Mouse (Mus musculus): ENCODE measurements around the gene Gm10961.

The Gm10961 gene

DNA sequence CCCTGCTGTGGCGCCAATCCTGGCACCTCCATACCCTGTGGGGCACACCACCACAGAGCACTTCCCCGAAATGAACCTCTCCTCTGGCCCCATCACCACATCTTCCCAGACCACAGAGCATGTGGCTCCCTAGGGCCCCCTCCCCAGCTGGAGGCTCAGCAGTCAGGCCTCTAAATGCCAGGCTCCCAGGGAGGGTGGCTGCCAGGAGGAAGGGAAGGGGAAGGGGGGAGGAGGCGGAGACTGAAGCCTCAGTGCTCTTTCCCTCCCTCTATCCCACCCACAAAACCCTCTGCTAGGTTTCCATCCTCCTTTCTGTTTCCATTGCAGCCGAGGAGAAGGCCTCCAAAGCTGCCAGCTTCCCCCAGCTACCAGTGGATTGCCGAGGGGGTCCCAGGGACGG is 31.0 kb upstream of the Gm10961 start:
- TF ChIP-seq GATA4 (IDR thresholded peaks at IDR 0.05; ENCODE audit: insufficient replicate concordance, low read length): no peak

DNA sequence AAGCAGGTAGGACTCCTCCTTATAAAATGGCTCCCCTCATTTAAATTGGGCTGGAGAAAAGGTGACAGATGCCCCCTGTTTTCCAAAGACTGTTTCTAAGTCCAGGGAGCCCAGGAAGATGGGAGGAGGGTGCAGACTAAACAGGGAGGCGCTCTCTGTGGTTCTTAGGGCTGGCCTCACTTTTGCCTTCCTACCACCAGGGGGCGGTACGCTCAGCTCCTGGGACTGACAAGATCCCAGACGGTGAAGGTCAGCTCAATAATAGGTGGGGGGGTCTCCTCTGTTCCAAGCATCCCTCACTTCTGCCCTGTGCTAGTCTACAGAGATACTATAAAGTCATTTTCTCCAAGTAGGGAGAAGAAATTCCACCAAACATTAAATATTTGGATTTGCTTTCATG is 25.8 kb upstream of the Gm10961 start:
- TF ChIP-seq GATA4 (IDR thresholded peaks at IDR 0.05; ENCODE audit: insufficient replicate concordance, low read length): no peak

DNA sequence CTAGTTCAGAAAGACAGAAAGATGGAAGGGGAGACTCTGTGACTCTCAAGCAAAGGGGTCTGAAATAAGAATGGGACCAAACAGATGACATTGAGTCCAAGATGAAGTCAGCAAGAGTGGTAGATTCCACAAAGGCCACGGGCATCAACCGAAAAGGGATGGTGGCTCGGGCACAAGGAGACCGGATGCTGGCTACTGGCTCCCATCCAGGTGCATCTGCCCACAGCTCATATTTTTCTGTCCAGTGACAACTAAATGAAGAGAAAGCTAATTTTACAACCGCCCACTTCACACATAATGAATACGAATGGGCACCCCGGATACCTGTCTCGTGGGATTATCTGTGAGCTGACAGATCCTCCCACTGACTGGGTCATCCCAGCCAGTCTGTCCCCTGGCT is 23.9 kb upstream of the Gm10961 start:
- TF ChIP-seq GATA4 (IDR thresholded peaks at IDR 0.05; ENCODE audit: insufficient replicate concordance, low read length): no peak

DNA sequence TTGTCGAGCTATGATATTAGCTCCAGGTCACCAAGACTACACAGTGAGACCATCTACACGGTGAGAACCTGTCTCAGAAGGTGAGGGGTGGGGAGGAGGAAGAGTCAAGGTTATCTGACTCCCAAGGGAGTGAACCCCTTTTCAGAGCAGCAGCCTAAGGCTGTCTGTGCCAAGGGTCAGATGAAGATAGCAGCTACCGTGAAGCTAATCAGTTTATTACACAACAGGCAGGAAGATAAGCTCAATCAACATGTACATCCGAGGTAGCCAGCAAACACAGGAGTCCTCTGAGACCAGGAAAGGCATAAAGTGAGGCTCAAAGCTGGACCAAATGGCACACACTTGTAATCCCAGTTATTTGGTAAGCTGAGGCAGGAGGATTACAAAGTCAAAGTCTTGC is 22.3 kb upstream of the Gm10961 start:
- peak; percentile 99 for TF ChIP-seq GATA4 (IDR thresholded peaks at IDR 0.05; ENCODE audit: insufficient replicate concordance, low read length)

DNA sequence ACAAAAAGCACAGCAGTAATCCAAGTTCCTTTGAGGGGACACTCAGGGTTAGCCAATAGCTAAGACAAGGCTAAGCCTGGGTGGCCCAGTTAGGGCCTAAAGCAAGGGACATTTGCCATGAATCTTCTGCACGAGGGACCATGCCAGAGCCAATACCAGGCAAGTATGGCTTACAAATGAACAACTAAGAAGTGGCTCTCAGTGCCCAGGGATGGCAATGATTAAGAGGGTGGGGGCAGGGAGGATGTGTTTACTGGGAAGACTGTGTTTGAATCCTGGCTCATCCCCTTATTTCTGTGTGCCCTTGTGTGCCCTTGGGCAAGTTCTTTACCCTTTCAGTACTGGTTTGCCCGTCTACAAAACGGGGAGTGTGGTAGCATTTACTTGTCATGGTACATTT is 21.7 kb upstream of the Gm10961 start:
- TF ChIP-seq GATA4 (IDR thresholded peaks at IDR 0.05; ENCODE audit: insufficient replicate concordance, low read length): no peak

DNA sequence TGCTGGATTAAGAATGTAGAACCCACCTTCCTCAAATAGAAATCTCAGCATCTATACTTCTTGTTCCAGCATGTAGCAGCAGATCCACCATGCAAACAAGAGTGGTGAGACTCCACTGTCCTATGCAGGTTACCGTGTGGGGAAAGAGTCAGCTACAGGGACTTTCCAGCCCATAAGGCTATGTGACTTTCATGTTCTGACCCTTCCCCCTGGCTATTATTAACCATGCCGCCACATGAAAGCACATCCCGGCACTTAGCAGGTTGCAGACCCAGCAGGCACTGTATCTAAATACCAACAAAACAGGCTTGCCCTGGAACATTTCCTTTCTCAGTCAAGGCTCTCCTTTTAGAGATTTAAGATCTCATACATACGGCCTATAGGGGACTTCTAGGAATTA is 19.7 kb upstream of the Gm10961 start:
- no peak for TF ChIP-seq GATA4 (IDR thresholded peaks at IDR 0.05; ENCODE audit: insufficient replicate concordance, low read length)

DNA sequence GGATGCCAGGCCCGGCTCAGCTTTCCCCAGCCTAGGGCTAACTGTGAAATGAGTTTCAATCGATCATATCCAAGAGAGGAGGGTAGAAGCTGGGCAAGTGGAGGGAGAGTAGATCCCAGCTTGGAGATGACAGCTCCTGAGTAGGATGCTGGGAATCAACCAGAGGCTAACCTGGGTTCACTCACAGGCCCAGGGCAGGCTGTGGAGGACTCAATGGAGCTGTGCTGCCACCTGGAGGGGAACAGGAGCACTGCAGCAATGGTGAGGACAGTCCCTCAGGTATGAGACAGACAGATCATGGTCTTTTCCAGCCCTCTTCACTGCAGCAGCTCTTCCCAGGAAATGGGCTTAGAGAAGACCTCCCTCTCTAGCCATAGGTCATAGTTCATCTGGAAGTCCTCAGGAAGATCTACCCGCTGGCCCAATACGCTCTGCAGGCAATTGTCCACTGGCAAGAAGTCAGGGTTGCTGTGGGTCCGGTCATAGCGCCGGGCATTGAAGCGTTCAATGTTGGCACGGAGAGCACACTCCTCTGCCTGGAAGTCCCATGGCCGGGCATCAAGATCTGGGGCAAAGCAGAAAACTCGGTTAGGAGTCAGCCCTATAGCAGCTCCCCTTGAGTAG is 18.1 kb upstream of the Gm10961 start:
- no peak for TF ChIP-seq GATA4 (IDR thresholded peaks at IDR 0.05; ENCODE audit: insufficient replicate concordance, low read length)

DNA sequence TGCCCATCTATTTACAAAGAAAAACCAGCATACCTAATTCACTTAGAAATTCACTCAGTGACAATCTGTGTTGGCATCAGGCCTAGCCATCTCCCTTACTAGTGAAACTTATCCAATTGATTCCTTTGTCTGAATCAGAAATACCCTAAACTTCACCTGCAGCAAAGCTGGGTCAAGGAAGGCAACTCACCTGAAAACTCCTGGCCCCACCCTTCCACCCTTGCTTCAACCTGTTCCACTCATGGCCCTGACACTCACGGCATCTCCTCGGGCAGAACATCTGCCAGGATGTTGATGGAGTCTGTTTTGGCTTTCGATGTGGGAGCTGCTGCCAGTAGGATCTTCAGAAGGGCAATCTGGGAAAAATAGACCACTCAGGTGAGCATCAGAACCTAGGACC is 13.3 kb upstream of the Gm10961 start:
- no peak for TF ChIP-seq GATA4 (IDR thresholded peaks at IDR 0.05; ENCODE audit: insufficient replicate concordance, low read length)

DNA sequence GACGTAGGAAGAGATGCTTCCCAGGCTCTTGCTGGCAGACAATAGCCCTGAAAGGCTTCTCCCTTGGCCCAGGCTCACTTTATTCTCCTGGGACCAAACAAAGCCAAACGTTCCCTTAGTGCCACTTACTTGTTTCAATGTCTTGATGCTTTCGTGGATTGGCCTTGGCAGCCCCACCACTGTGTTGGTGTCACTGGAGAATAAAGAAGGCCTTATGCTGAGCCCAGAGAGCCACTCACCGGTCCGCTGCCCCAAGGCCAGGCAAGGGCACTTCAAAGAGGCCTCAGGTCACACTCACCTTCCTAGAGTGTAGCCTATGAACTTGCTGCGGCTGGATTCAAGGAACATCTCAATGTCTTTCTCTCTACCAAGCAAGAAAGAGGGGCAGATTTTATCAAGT is 11.2 kb upstream of the Gm10961 start:
- TF ChIP-seq GATA4 (IDR thresholded peaks at IDR 0.05; ENCODE audit: insufficient replicate concordance, low read length): no peak

DNA sequence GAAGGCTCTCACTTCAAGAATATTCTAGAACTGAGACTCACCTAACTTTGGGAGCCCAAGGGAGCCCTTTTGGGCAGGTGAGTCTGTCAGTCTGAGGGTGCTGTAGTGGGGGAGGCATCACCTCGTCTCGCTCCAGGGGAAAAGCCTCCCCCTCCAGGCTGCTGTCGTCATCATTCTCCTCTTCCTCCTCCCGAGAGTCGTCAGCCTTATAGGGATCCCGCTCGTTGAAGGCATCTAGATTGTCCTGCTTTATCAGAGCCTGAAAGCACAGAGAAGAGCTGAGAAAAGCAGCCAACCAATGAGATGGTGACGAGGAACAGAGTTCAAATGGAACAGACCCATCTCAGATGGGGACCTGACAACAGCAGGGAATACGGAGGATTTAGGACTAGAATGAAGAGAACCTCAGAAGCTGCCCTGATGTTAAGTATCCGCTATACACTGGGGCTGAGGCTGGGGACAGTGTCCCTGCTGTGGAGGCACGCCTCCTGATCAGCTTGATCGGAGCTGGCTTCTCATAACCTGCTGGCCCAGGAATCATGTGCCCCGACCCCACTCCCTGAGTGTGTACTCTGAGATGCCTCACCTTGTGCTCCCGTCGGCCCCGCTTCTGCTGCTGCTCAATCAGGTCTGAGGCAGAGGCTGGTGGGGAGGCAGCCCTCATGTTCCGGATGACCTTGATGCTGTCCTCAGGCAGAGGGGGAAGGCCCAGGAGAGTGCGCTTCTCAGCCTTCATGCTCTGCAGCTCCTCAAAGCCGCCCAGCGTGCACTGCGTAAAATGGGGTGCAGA is 9.6 kb upstream of the Gm10961 start:
- no peak for TF ChIP-seq GATA4 (IDR thresholded peaks at IDR 0.05; ENCODE audit: insufficient replicate concordance, low read length)

DNA sequence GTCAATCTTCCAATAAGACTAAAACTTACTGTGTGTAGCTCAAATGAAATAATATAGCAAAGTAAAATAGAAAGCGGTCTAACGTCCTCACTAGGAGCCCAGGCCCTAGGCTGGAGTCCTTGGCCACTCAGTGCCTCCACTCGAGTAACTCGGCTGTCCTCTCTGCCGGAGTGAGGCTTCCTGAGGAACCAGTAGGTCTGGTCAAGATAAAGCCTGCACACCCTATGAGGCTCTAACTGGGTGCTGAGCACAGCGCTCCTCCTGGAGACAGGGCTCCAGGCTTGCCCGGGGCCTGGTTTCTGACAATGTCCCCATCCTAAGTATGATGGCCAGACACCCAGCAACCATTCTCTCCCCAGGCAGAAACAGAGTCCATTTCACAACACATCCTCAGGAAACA is 8.6 kb upstream of the Gm10961 start:
- no peak for TF ChIP-seq GATA4 (IDR thresholded peaks at IDR 0.05; ENCODE audit: insufficient replicate concordance, low read length)

DNA sequence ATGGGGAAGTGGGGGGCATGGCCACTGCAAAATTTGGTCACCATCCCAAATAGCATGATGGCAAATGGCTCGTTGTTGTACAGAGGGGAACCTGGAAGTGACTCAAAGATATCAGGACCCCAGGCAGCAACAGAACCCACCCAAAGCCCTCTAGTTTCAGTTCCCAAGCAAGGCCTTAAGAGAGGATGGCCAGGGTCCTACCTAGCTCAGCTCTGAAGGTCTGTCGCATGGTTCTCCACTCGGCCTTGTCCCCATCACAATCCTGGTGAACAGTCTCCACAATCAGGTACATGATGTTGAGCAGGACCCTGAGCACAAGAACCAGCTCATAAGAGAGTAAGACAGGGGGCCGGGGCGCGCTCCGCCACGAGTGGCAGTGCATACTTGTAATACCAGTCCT is 6.7 kb upstream of the Gm10961 start:
- no peak for TF ChIP-seq GATA4 (IDR thresholded peaks at IDR 0.05; ENCODE audit: insufficient replicate concordance, low read length)

DNA sequence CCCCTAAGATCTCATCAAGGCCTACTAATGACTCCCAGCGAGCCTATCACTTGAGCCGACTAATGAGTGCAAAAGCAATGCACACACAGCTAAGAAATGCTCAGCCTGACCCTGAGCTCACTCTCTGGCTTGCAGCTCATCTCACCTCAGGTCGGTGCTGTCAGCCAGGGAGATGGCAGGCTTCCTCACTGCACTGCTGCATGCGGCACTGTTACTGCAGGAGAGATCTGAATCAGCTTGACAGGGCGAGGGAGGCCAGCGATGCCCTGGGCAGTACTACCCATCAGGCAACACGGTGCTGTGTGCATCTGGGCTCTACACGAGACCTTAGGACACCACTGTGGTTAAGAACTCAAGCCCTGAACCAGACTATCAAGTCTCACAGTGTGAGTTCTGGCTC is 5.6 kb upstream of the Gm10961 start:
- TF ChIP-seq GATA4 (IDR thresholded peaks at IDR 0.05; ENCODE audit: insufficient replicate concordance, low read length): no peak

DNA sequence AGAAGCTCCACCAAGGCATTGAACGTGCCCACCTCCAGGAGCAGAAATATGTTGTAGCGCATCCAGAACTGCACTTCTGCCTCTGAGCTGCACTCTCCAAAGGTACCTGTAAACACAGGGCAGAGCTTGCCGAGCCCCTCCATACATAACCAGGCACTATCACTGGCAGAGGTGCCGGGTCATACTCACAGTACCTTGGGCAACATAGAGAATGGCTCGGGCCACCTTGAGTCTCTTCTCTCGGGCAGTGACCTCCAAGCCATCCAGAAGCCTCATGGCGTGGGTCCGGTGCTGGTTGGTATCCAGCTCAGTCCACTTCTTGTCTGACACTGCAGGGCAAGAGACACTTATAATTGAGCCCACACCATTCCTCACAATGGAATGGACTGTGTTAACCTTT is 4.4 kb upstream of the Gm10961 start:
- no peak for TF ChIP-seq GATA4 (IDR thresholded peaks at IDR 0.05; ENCODE audit: insufficient replicate concordance, low read length)

DNA sequence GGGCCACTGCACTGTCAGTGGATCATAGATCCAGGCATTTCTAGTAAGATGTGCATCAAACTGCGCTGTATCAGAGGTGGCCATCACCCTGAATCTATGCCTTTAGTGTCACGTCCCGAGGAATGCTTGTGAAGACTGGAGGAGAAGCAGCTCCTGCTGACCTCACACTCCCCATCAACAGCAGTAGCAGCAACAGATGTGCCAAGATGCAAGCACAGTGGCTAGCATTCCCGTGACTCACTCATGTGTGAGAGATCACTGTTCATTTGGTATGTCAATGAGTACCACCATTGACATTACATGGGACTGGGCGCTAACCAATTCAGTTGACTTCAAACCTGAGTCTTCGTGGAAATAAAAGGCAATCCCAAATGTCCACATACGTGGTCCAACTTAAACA is 3.5 kb upstream of the Gm10961 start:
- no peak for TF ChIP-seq GATA4 (IDR thresholded peaks at IDR 0.05; ENCODE audit: insufficient replicate concordance, low read length)

DNA sequence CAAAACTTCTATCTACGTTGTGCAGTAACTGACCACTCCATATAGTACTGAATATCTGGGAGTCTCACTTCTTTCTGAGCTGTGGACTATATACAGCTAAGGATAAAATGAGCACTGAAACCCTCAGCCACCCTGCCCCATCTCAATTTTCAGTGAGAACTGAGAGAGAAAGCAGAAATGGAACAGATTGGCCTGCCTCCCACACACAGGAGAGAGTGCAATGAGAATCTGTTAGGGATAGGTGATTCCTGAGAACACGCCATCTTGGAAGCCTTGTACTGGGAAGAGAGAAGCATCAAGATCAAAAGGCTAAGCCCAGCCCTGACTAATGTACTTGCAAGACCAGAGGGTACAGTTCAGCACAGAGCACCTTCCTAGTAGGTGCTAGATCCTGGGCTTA is 2.6 kb upstream of the Gm10961 start:
- no peak for TF ChIP-seq GATA4 (IDR thresholded peaks at IDR 0.05; ENCODE audit: insufficient replicate concordance, low read length)

DNA sequence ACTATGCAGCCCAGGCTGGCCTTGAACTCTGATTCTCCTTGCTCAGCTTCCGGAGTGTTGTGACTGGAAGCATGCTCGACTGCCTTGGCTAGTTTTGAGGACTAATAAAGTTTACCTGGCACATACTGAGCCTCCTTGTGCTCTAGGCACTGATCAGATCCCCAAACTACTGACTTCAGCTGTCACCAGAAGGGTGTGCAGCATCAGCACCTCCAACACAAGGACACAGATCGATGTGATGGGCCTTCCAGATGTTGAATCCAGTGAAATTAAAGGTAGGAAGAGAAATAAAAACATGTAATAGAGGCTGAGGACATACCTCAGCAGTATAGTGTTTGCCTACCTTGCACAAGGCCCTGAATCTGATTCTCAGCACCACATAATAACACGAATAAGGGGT is 1.7 kb upstream of the Gm10961 start:
- TF ChIP-seq GATA4 (IDR thresholded peaks at IDR 0.05; ENCODE audit: insufficient replicate concordance, low read length): no peak
